Mouse (Mus musculus) limb, embryonic 11.5 days (tissue): Measurements from ENCODE around the gene Pde10a. TPM values are rescaled to one million over a fixed set of nuclear protein-coding genes. Genes with fewer than 3 reads are reported as not detected.
A peak's percentile ranks its signal among the peaks of the same experiment; 100 is the strongest.

ENCODE experiments used
- ATAC-seq: fragments of 200-750 bp; cut with Nextera tagmentation; 2 replicates; pipeline ENCODE4 v1.8.0; 2017; ENCODE audit warnings: low read depth; ENCODE audit not compliant: insufficient number of reproducible peaks, low FRiP score, low TSS enrichment
- DNase-seq: peaks from one replicate; pipeline ENCODE4 v3.0.0-alpha.2; 2015; ENCODE audit warnings: low spot score
- H3K27ac ChIP-seq: fragments of 300-500 bp; sonication (generic); replicated peaks from 2 replicates; pipeline ENCODE4 v1.5.1; 2014; ENCODE audit warnings: low read depth, mild to moderate bottlenecking, low read length
- H3K27me3 ChIP-seq: fragments of 300-500 bp; sonication (generic); 2 replicates; pipeline ENCODE4 v1.6.1; 2014; ENCODE audit warnings: mild to moderate bottlenecking, low read length, mixed read lengths; ENCODE audit not compliant: control insufficient read depth, insufficient read depth
- H3K36me3 ChIP-seq: fragments of 300-500 bp; sonication (generic); 2 replicates; pipeline ENCODE4 v1.6.1; 2014; ENCODE audit warnings: mild to moderate bottlenecking, low read length, moderate library complexity, mixed read lengths; ENCODE audit not compliant: control insufficient read depth, insufficient read depth
- H3K4me1 ChIP-seq: fragments of 300-500 bp; sonication (generic); 2 replicates; pipeline ENCODE4 v1.6.1; 2014; ENCODE audit warnings: low read length, mixed read lengths; ENCODE audit not compliant: control insufficient read depth, insufficient read depth
- H3K4me2 ChIP-seq: fragments of 300-500 bp; sonication (generic); 2 replicates; pipeline ENCODE4 v1.6.1; 2014; ENCODE audit warnings: low read depth, mild to moderate bottlenecking, moderate library complexity; ENCODE audit not compliant: severe bottlenecking
- H3K4me3 ChIP-seq: fragments of 300-500 bp; sonication (generic); 2 replicates; pipeline ENCODE4 v1.5.1; 2014; ENCODE audit warnings: low read depth, low read length
- H3K9ac ChIP-seq: fragments of 300-500 bp; sonication (generic); 2 replicates; pipeline ENCODE4 v1.6.1; 2014; ENCODE audit warnings: mild to moderate bottlenecking, low read length
- H3K9me3 ChIP-seq: fragments of 300-500 bp; sonication (generic); 2 replicates; pipeline ENCODE4 v1.6.1; 2016; ENCODE audit warnings: low read length; ENCODE audit not compliant: control insufficient read depth
- WGBS: fragments of 180-500 bp; shearing (Covaris S2); extraction: QIAGEN DNeasy Blood & Tissue Kit; methylation state at CpG from one replicate; pipeline ENCODE4 v1.1.7; 2014; 5-methylcytosine and 5-hydroxymethylcytosine counted together
- polyA plus RNA-seq: library from polyadenylated mRNA; unstranded; fragments of >200 nt; fragmentation: Nextera tagmentation; extraction: Ambion mirVana; gene quantifications from 2 replicates; pipeline ENCODE4 v1.2.1, GENCODE M21; 2014

The Pde10a gene
- polyA plus RNA-seq, 1 experiment from 2014 or later: 0.77 TPM

DNA sequence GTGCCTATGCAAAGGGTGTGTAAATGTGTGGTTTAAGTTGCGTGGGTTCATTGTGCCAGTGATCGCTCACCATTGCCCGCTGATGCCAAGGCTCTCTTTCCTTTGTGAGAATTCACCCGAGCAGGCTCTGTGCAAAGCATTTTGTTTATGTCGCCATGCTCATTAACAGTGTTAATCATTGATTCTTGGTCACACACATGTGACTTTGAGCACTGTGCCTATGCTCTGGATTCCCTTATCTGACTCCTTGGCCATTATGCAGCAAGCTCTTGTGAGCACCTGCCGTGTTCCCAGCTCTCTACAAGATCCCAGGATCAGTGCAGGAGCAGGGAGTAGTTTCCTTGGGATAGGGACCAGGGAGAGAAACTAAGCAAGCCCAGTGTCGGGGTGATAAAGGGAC is 318.8 kb downstream of the Pde10a start:
- no peak overlapping the region for H3K4me3 ChIP-seq
- peaks cover 7% of the 10 kb centered on the region; the same call in 1 of the 2 replicates for H3K4me1 ChIP-seq
- WGBS: 85% methylated on average over 7 of the region's 7 CpGs
- H3K27ac ChIP-seq: no peak overlapping the region
- DNase-seq (no peak), ATAC-seq (no peak)
- no peak overlapping the region for H3K9ac ChIP-seq
- H3K9me3 ChIP-seq: no peaks in the 10 kb centered on the region
- H3K4me2 ChIP-seq: no peak overlapping the region
- no peaks in the 10 kb centered on the region for H3K36me3 ChIP-seq
- H3K27me3 ChIP-seq: no peaks in the 10 kb centered on the region

DNA sequence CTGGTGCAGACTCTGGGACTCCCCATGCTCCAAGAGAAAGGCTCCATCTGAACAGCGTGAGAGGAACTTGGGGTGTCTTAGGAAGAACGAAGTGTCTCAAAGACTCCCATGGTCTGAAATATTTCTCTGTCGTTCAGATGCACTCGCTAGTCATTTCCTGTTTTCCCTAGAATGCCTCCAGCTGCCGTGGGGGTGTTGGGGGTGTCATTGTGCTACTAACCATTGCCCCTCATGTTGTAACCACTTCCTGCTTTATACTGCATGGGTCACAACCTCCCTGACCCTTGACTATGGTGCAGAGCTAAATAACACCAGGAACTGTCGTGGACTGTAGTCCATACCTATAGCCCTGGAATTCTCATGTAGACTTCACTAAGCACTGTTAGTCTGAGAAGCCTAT is 321.3 kb downstream of the Pde10a start:
- DNase-seq (no peak), ATAC-seq (no peak)
- no peaks in the 10 kb centered on the region for H3K9me3 ChIP-seq
- no peak overlapping the region for H3K4me2 ChIP-seq
- no peak overlapping the region for H3K9ac ChIP-seq
- H3K4me3 ChIP-seq: no peak overlapping the region
- H3K27ac ChIP-seq: no peak overlapping the region
- 57% methylated on average over 6 of the region's 6 CpGs for WGBS
- no peaks in the 10 kb centered on the region for H3K27me3 ChIP-seq
- peaks cover 3% of the 10 kb centered on the region; the same call in 1 of the 2 replicates for H3K4me1 ChIP-seq
- no peaks in the 10 kb centered on the region for H3K36me3 ChIP-seq

DNA sequence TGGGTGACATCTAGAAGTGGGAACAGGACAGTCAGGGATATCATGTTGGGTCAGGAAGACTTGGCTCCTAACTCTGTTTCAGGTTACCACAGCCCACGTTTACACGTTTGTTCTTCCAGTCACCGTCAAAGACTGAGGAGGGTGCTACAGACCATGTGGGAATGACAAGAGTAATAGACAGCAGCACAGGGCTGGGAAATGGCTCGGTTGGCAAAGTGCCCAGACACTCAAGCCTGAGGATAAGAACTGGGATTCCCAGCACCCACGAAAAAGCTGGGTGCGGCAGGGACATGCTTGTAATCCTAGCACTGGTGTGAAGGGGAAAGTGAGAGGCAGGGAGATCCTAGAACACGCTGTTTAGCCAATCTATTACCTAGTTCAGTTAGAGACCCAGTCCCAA is 322.4 kb downstream of the Pde10a start:
- H3K9ac ChIP-seq: no peak overlapping the region
- H3K36me3 ChIP-seq: no peaks in the 10 kb centered on the region
- WGBS: 87% methylated on average over 7 of the region's 7 CpGs
- no peak overlapping the region for H3K4me2 ChIP-seq
- 0 out of 2 replicates have a peak, but pooled peaks cover 3% of the 10 kb centered on the region for H3K4me1 ChIP-seq
- no peak for DNase-seq
- no peak overlapping the region for H3K4me3 ChIP-seq
- H3K27ac ChIP-seq: no peak overlapping the region
- no peak for ATAC-seq
- H3K27me3 ChIP-seq: no peaks in the 10 kb centered on the region
- no peaks in the 10 kb centered on the region for H3K9me3 ChIP-seq

DNA sequence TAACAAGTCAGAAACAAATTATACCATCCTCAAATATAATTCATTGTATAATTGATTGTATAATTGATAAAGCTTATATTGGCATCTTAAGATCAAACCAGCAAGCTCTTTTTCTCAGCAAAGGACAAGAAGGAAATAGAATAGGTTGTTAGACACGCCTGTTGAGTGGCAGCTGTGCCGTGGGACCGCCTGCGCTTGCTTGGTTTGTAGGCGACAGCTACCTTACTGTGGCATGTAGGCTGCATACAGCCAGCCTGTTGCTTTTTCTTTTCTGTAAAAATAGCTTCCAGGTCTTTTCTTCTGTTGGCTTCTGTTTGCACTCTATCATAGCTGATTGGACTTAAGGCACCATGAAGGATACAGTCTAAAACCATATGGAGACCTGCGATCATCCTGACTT is 326.7 kb downstream of the Pde10a start:
- no peak overlapping the region for H3K4me2 ChIP-seq
- no peak for DNase-seq
- no peaks in the 10 kb centered on the region for H3K36me3 ChIP-seq
- no peak overlapping the region for H3K9ac ChIP-seq
- WGBS: 90% methylated on average over 6 of the region's 6 CpGs
- H3K9me3 ChIP-seq: no peaks in the 10 kb centered on the region
- no peaks in the 10 kb centered on the region for H3K4me1 ChIP-seq
- no peaks in the 10 kb centered on the region for H3K27me3 ChIP-seq
- H3K27ac ChIP-seq: no peak overlapping the region
- no peak for ATAC-seq
- H3K4me3 ChIP-seq: no peak overlapping the region

DNA sequence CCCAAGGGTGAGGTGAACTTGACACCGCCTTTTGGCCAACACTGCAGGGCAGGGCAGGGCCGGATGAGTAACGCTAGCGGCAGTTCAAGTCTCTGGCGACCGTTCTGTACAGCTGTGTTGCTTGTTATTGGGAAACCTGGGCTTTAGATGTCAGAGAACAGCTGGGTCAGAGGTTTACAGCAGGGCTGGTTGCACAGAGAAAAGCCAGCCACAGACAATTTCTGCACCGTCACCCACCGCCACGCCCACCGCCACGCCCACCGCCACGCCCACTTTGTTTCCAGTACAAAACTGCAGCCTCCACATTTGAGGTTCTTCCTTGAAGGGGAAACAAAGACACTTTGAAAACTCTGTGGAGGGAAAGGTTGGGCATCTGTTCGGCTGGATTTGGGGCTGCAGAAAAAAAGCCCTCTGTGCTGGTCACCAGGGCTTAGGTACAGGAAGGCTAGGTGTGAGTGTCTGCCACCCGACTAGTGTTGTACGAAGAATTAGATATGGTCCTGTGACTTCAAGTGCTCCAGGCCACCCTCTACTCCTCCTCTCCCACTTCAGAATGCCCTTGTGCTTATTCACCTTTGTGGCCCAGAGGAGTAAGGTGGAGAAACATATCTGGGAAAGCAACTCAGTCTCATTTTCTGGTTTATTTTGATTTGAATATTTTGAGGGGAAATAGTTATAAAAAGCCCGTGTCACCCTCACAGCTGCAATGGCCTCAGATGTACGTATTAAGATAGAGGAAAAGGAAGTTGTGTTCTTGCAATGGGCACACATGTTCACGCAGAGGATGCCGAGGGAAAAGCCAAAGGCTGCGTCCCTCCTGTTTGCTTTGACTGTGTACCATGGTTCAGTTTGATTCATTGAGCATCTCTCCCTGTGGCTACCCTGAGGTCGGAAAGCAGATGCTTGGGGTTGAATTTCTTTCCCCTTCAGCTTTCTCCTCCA is 331.5 kb downstream of the Pde10a start:
- Histone ChIP-seq H3K4me3 (no peak overlapping the region), H3K27ac (no peak overlapping the region), H3K4me2 (peak overlapping the region; percentile 20; the same call in 1 of the 2 replicates), H3K36me3 (no peaks in the 10 kb centered on the region), H3K9ac (no peak overlapping the region), H3K27me3 (no peaks in the 10 kb centered on the region), H3K4me1 (peaks cover 7% of the 10 kb centered on the region; the same call in 1 of the 2 replicates), H3K9me3 (no peaks in the 10 kb centered on the region)
- ATAC-seq (peak; percentile 79), DNase-seq (peak; percentile 77)
- WGBS: 41% methylated on average over 22 of the region's 22 CpGs

DNA sequence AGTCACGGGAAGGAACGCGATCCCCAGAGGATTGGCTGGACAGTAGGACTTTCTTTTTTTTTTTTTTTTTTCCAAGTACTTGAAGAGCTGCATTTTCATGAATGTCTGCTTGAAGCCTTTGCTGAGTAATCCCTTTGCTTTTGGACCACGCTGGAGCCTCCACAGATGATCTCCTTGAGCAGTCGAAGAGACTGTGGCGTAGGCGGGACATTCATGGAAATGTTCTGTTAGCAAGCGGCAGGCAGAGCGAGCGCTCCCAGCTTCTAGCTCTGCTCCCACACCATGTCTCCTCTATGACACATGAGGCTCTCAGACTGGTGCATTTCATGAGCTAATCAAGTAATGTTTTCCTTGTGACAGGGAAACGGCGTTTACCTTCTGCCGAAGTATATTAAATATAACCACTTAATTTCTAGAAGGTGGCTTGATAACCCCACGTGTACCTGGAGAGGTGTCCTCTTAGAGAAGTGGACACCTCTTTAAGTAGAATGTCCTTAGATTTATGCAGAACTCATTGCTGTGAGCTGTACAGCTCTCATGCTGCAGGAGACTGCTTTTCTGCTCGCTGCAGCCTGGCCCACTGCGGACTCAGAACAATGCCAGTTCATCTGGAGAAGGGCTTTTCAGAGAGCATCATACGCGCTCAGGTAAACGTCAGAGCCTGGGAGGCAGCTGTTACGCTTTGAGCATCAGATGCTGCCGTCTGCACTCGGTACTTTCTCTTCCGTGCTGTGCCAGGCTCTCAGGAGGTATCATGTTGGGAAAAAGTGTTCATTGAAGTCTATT is 333.7 kb downstream of the Pde10a start:
- no peaks in the 10 kb centered on the region for H3K36me3 ChIP-seq
- H3K9me3 ChIP-seq: no peaks in the 10 kb centered on the region
- ATAC-seq: no peak
- H3K9ac ChIP-seq: no peak overlapping the region
- peaks cover 7% of the 10 kb centered on the region; the same call in 1 of the 2 replicates for H3K4me1 ChIP-seq
- no peak overlapping the region for H3K27ac ChIP-seq
- H3K4me3 ChIP-seq: no peak overlapping the region
- 85% methylated on average over 23 of the region's 23 CpGs for WGBS
- H3K4me2 ChIP-seq: no peak overlapping the region
- DNase-seq: no peak
- no peaks in the 10 kb centered on the region for H3K27me3 ChIP-seq

DNA sequence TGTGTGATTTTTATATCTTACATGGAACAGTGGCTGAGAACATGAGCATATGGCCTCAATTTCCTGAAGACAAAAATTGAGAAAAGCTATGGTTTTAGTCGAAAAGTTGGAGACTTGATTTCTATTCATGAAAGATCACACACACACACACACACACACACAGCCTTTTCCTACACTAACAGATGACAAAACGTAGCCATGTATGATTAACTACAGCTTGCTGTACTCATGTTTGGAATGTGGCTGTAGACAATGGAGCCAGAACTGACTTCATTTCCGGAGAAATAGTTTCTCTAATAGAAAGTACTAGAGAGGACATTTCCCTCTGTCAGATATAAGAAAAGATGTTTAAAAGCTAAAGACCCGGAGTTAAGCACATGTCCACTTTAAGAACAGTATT is 334.3 kb downstream of the Pde10a start:
- Histone ChIP-seq H3K9ac (no peak overlapping the region), H3K4me1 (peaks cover 7% of the 10 kb centered on the region; the same call in 1 of the 2 replicates), H3K9me3 (no peaks in the 10 kb centered on the region), H3K27ac (no peak overlapping the region), H3K4me3 (no peak overlapping the region), H3K36me3 (no peaks in the 10 kb centered on the region), H3K4me2 (no peak overlapping the region), H3K27me3 (no peaks in the 10 kb centered on the region)
- WGBS: 63% methylated on average over 4 of the region's 4 CpGs
- DNase-seq (no peak), ATAC-seq (no peak)

DNA sequence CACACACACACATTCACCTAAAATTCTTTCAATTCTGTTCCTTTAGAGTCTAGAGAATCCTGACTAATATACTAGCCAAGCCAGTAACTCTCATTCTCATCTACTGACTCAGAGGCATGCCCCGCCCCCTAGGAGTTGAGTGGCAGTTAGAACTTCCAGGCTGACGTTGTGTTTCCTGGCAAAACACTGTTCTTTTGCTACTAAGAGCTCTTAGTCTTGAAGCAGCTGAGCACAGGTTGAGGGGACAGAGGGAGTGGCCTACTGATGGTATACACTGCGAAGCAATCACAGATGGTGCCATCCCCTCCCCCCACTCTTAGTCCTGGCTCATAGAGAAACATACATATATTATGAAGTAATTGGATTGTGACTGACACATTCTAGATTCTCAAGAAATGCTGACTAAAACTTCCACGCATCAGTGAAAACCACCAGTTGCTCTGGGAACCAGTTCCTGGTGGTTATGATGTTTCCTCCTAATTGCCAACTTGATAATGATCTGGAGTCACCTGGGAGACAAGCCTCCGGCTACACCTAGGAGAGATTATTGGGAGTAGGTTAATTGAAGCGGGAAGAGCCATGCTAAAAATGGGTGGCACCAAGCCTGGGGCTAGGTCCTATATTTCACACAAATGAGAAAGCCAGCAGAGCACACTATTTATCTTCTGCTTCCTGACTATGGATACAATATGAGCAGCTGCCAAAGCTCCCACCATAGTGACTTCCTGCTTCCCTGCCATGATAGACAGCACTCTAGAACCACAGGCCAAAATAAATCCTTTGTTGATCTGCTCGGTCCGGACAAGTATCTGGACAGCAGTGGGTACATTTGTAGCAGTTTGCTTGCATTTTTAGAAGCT is 339.7 kb downstream of the Pde10a start:
- Histone ChIP-seq H3K27me3 (no peaks in the 10 kb centered on the region), H3K4me3 (no peak overlapping the region), H3K9me3 (no peaks in the 10 kb centered on the region), H3K36me3 (no peaks in the 10 kb centered on the region), H3K9ac (no peak overlapping the region), H3K4me1 (no peaks in the 10 kb centered on the region), H3K4me2 (no peak overlapping the region), H3K27ac (no peak overlapping the region)
- WGBS: 81% methylated on average over 8 of the region's 8 CpGs
- ATAC-seq (no peak), DNase-seq (no peak)
